Mouse (Mus musculus): Measurements from ENCODE around the gene Kcnmb4. TPM values are rescaled to one million over a fixed set of nuclear protein-coding genes. Genes with fewer than 3 reads are reported as not detected.

Kcnmb4 gene
- total and polyA plus RNA-seq, 3 experiments, result 0.80 to 1.1 (median 1.0) TPM

DNA sequence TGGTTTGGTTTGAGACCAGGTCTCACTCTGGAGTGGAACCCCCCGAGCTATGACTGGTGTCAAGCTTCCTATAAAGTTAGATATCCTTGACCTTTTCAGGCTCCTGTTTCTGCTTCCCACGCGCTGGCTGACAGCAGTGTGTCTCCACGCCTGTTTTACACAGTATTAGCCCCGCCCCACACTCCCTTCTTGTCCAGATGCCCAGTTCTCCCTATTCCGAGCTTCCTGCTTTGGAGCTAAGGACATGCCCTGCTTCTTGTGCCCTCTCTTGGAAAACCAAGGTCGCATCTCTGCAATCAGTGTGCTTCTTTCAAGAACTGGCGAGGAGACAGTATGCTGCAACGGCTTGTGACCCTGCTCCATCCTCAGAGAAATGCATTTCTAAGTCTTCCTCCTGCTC lies 23.1 kb downstream of the Kcnmb4 start:
- TF ChIP-seq TCF12 (IDR thresholded peaks at IDR 0.05; ENCODE audit: low read depth, low read length) (no peak), BHLHE40 (IDR thresholded peaks at IDR 0.05; ENCODE audit: low read depth, low read length) (no peak), MXI1 (IDR thresholded peaks at IDR 0.05; ENCODE audit: low read depth, low read length) (no peak)
- H3K27me3 ChIP-seq (replicated peaks), result no peaks in the 10 kb centered on the region
- no peak for DNase-seq (ENCODE audit: extremely low read depth)
- in situ Hi-C loops (cut with MboI; ENCODE audit: low pct_ligation_motif_present, low pct_unique_long_range_greater_than_20kb, low sequenced_read_pairs), result loop anchor here (25.0 kb wide), 2 partner anchors 113 to 387 kb away; no protein-coding TSS in a partner anchor
- H3K4me2 ChIP-seq (ENCODE audit: insufficient read depth, low read depth, poor library complexity, severe bottlenecking), result no peak overlapping the region
- no peak overlapping the region for H3K9ac ChIP-seq (ENCODE audit: insufficient read depth, low read depth)
- no peaks in the 10 kb centered on the region for H3K36me3 ChIP-seq (replicated peaks in 1 of 2; ENCODE audit: control insufficient read depth in 1 of 2, insufficient read depth in 1 of 2, low read length in 1 of 2)
- dilution Hi-C loops (cut with MboI; ENCODE audit: extremely low pct_ligation_motif_present, extremely low pct_unique_long_range_greater_than_20kb, low sequenced_read_pairs), result no loop called here
- no peaks in the 10 kb centered on the region for H3K79me2 ChIP-seq (replicated peaks; ENCODE audit: control insufficient read depth, extremely low read depth, insufficient read depth, poor library complexity, severe bottlenecking)
- no peak overlapping the region for H3K27ac ChIP-seq (ENCODE audit: insufficient read depth, low read depth)
- peaks cover 3% of the 10 kb centered on the region for H3K9me3 ChIP-seq (replicated peaks; ENCODE audit: low read length)
- no peak overlapping the region for H3K4me3 ChIP-seq (replicated peaks in 1 of 3; ENCODE audit: low read depth in 2 of 3, low read length in 2 of 3, poor library complexity in 1 of 3)
- 0 out of 4 replicates have a peak, but pooled peaks cover 0 to 4% of the 10 kb centered on the region in 2 experiments for H3K4me1 ChIP-seq (ENCODE audit: control insufficient read depth in 1 of 2, insufficient read depth in 2 of 2)

DNA sequence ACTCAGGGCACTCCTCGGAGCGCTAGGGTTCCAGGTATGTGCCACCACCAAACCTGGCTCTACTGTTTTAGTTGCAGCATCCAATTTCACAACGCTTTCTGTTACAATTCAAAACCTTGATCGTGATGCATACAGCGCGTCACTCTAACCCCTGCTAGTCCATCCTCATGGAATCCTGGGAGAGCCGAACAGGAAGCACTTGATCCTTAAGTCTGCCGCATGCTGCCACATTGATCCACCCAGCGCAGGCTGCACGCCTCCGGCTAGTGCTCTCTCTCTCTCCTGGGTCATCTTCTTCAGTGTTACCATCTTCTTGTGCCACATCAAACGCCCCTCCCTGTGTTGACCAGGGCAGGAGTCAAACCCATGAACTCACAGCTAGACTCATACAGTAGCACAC lies 25.5 kb downstream of the Kcnmb4 start:
- in situ Hi-C loops (cut with MboI; ENCODE audit: low pct_ligation_motif_present, low pct_unique_long_range_greater_than_20kb, low sequenced_read_pairs) (no loop called here), dilution Hi-C loops (cut with MboI; ENCODE audit: extremely low pct_ligation_motif_present, extremely low pct_unique_long_range_greater_than_20kb, low sequenced_read_pairs) (no loop called here)
- 0 out of 4 replicates have a peak, but pooled peaks cover 0 to 4% of the 10 kb centered on the region in 2 experiments for H3K4me1 ChIP-seq (ENCODE audit: control insufficient read depth in 1 of 2, insufficient read depth in 2 of 2)
- no peaks in the 10 kb centered on the region for H3K36me3 ChIP-seq (replicated peaks in 1 of 2; ENCODE audit: control insufficient read depth in 1 of 2, insufficient read depth in 1 of 2, low read length in 1 of 2)
- no peaks in the 10 kb centered on the region for H3K27me3 ChIP-seq (replicated peaks)
- DNase-seq (ENCODE audit: extremely low read depth), result no peak
- H3K9me3 ChIP-seq (replicated peaks; ENCODE audit: low read length), result peaks cover 3% of the 10 kb centered on the region
- TF ChIP-seq CHD1 (IDR thresholded peaks at IDR 0.05; ENCODE audit: low read depth, low read length) (no peak), MAZ (IDR thresholded peaks at IDR 0.05; ENCODE audit: low read depth, low read length) (no peak), ZC3H11A (IDR thresholded peaks at IDR 0.05; ENCODE audit: low read depth, low read length) (no peak), GABPA (IDR thresholded peaks at IDR 0.05; ENCODE audit: insufficient replicate concordance, low read depth, low read length) (no peak)
- no peak overlapping the region for H3K4me3 ChIP-seq (replicated peaks in 1 of 3; ENCODE audit: low read depth in 2 of 3, low read length in 2 of 3, poor library complexity in 1 of 3)
- H3K79me2 ChIP-seq (replicated peaks; ENCODE audit: control insufficient read depth, extremely low read depth, insufficient read depth, poor library complexity, severe bottlenecking), result no peaks in the 10 kb centered on the region
- H3K9ac ChIP-seq (ENCODE audit: insufficient read depth, low read depth), result no peak overlapping the region
- H3K4me2 ChIP-seq (ENCODE audit: insufficient read depth, low read depth, poor library complexity, severe bottlenecking), result no peak overlapping the region
- no peak overlapping the region for H3K27ac ChIP-seq (ENCODE audit: insufficient read depth, low read depth)

DNA sequence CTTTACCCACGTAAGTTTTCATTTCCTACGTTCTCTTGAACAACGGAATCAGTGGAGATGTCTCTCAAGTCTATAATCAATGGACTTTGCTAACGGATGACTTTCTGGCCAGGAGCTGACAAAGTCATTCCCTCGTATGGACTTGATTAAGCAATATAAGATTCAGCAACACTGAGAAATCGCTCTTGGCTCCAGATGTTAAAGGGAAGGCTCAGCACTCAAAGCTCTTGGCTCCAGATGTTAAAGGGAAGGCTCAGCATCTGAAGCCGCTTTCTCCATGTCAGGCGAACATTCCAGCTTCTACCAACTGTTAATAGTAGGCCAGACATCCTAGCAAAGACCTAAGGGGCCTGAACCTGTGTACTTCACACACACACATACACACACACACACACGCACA lies 26.5 kb downstream of the Kcnmb4 start:
- Histone ChIP-seq H3K36me3 (replicated peaks in 1 of 2; ENCODE audit: control insufficient read depth in 1 of 2, insufficient read depth in 1 of 2, low read length in 1 of 2) (no peaks in the 10 kb centered on the region), H3K4me1 (ENCODE audit: control insufficient read depth in 1 of 2, insufficient read depth in 2 of 2) (0 out of 4 replicates have a peak, but pooled peaks cover 0 to 4% of the 10 kb centered on the region in 2 experiments), H3K27me3 (replicated peaks) (no peaks in the 10 kb centered on the region), H3K4me3 (replicated peaks in 1 of 3; ENCODE audit: low read depth in 2 of 3, low read length in 2 of 3, poor library complexity in 1 of 3) (no peak overlapping the region), H3K79me2 (replicated peaks; ENCODE audit: control insufficient read depth, extremely low read depth, insufficient read depth, poor library complexity, severe bottlenecking) (no peaks in the 10 kb centered on the region), H3K4me2 (ENCODE audit: insufficient read depth, low read depth, poor library complexity, severe bottlenecking) (no peak overlapping the region), H3K9ac (ENCODE audit: insufficient read depth, low read depth) (no peak overlapping the region), H3K27ac (ENCODE audit: insufficient read depth, low read depth) (no peak overlapping the region), H3K9me3 (replicated peaks; ENCODE audit: low read length) (no peaks in the 10 kb centered on the region)
- dilution Hi-C loops (cut with MboI; ENCODE audit: extremely low pct_ligation_motif_present, extremely low pct_unique_long_range_greater_than_20kb, low sequenced_read_pairs) (no loop called here), in situ Hi-C loops (cut with MboI; ENCODE audit: low pct_ligation_motif_present, low pct_unique_long_range_greater_than_20kb, low sequenced_read_pairs) (no loop called here)
- DNase-seq (ENCODE audit: extremely low read depth), result no peak
- TF ChIP-seq POLR2AphosphoS2 (IDR thresholded peaks at IDR 0.05; ENCODE audit: low read depth, low read length) (no peak), ZC3H11A (IDR thresholded peaks at IDR 0.05; ENCODE audit: low read depth, low read length) (no peak), HCFC1 (IDR thresholded peaks at IDR 0.05; ENCODE audit: low read depth, low read length) (no peak), CHD1 (IDR thresholded peaks at IDR 0.05; ENCODE audit: low read depth, low read length) (no peak), NELFE (IDR thresholded peaks at IDR 0.05; ENCODE audit: low read depth, low read length) (no peak), TBP (conservative IDR thresholded peaks at IDR 0.05; ENCODE audit: low read depth, low read length) (no peak)

Measured in CH12.LX (cell line).